Comparison of ENCODE assay signal across 20 mouse cellular contexts in genomic region chr2:4907916-4908315, GRCm38 (mm10). TPM values are rescaled to one million over a fixed set of nuclear protein-coding genes. Genes with fewer than 3 reads are reported as not detected.
DNase-seq lines count a peak whose midpoint lies in the region; ATAC-seq and TF ChIP-seq lines count a peak whose summit lies in the region.
"Had no signal": no experiment of that assay in that cellular context is flagged by ENCODE, and none has a peak within 500 bp of the region (broad histone marks: within the 10 kb centered on the region; RNA-seq: fewer than 3 reads in every experiment).

No protein-coding gene starts in this region.

- H3K9me3 ChIP-seq in lung, embryonic 15.5 days = no peaks in the 10 kb centered on the region
- no peaks in the 10 kb centered on the region for H3K9me3 ChIP-seq in G1E (replicated peaks)
- peaks cover 2% of the 10 kb centered on the region; the same call in 1 of the 2 replicates for H3K9me3 ChIP-seq in liver, embryonic 11.5 days (ENCODE audit: control insufficient read depth, low read length)
- H3K9me3 ChIP-seq in kidney, embryonic 16.5 days (ENCODE audit: low read length) = no peaks in the 10 kb centered on the region
- H3K9me3 ChIP-seq in intestine, embryonic 15.5 days = no peaks in the 10 kb centered on the region
- H3K9me3 ChIP-seq: embryonic facial prominence, embryonic 12.5 days; midbrain, embryonic 15.5 days had no signal

- H3K4me1 ChIP-seq in lung, embryonic 15.5 days = peaks cover 14% of the 10 kb centered on the region; the same call in 1 of the 2 replicates
- peaks cover 27% of the 10 kb centered on the region for H3K4me1 ChIP-seq in G1E (ENCODE audit: insufficient read depth, low read depth, low read length)
- H3K4me1 ChIP-seq in liver, embryonic 11.5 days (replicated peaks; ENCODE audit: control insufficient read depth, insufficient read depth, low read length) = peaks cover 3% of the 10 kb centered on the region; the same call in 1 of the 2 replicates
- no peaks in the 10 kb centered on the region for H3K4me1 ChIP-seq in kidney, embryonic 16.5 days (ENCODE audit: insufficient read depth, low read length)
- no peaks in the 10 kb centered on the region for H3K4me1 ChIP-seq in intestine, embryonic 15.5 days (replicated peaks)
- H3K4me1 ChIP-seq: embryonic facial prominence, embryonic 12.5 days; midbrain, embryonic 15.5 days; neural tube, embryonic 12.5 days had no signal

- no peak for ATAC-seq in lung, embryonic 15.5 days (ENCODE audit: borderline replicate concordance, extremely low read depth, low FRiP score, low TSS enrichment)
- peak; percentile 88 for ATAC-seq in G1E (ENCODE audit: extremely low read depth, insufficient number of reproducible peaks, low FRiP score, poor library complexity, severe bottlenecking)
- peak; percentile 39; the same call in 1 of the 2 replicates for ATAC-seq in liver, embryonic 11.5 days (replicated peaks; ENCODE audit: low FRiP score)
- no peak for ATAC-seq in kidney, embryonic 16.5 days (ENCODE audit: low FRiP score, low TSS enrichment)
- no peak for ATAC-seq in intestine, embryonic 15.5 days
- ATAC-seq: intestine, embryonic 16.5 days; midbrain, embryonic 15.5 days had no signal

- H3K9ac ChIP-seq in lung, embryonic 15.5 days = no peak overlapping the region
- H3K9ac ChIP-seq in liver, embryonic 11.5 days (ENCODE audit: low read depth, low read length) = no peak overlapping the region
- no peak overlapping the region for H3K9ac ChIP-seq in kidney, embryonic 16.5 days (replicated peaks; ENCODE audit: low read length)
- H3K9ac ChIP-seq in intestine, embryonic 15.5 days = no peak overlapping the region
- H3K9ac ChIP-seq: embryonic facial prominence, embryonic 12.5 days; hindbrain, embryonic 14.5 days; midbrain, embryonic 15.5 days; neural tube, embryonic 12.5 days had no signal

- H3K4me3 ChIP-seq in lung, embryonic 15.5 days = no peak overlapping the region
- H3K4me3 ChIP-seq in G1E (ENCODE audit: low read depth, low read length) = no peak overlapping the region; the same call in 1 of the 2 replicates
- no peak overlapping the region for H3K4me3 ChIP-seq in liver, embryonic 11.5 days (ENCODE audit: low read depth, low read length)
- H3K4me3 ChIP-seq in kidney, embryonic 16.5 days (ENCODE audit: low read length) = no peak overlapping the region
- no peak overlapping the region for H3K4me3 ChIP-seq in intestine, embryonic 15.5 days (replicated peaks)
- H3K4me3 ChIP-seq: embryonic facial prominence, embryonic 12.5 days; gastrocnemius, adult 2 months; midbrain, embryonic 15.5 days; neural tube, embryonic 12.5 days had no signal

- WGBS in lung, embryonic 15.5 days = 57% methylated on average over 7 of the region's 7 CpGs
- 39% methylated on average over 7 of the region's 7 CpGs for WGBS in liver, embryonic 11.5 days
- WGBS in kidney, embryonic 16.5 days = 82% methylated on average over 7 of the region's 7 CpGs
- 71% methylated on average over 7 of the region's 7 CpGs for whole genome bisulfite sequencing in intestine, embryonic 15.5 days

- H3K27ac ChIP-seq in lung, embryonic 15.5 days = peak overlapping the region; percentile 86
- no peak overlapping the region for H3K27ac ChIP-seq in liver, embryonic 11.5 days (ENCODE audit: low read depth, low read length)
- no peak overlapping the region for H3K27ac ChIP-seq in kidney, embryonic 16.5 days (ENCODE audit: low read length)
- H3K27ac ChIP-seq in intestine, embryonic 15.5 days = no peak overlapping the region
- H3K27ac ChIP-seq: embryonic facial prominence, embryonic 12.5 days; gastrocnemius, adult 2 months; hindbrain, embryonic 14.5 days; midbrain, embryonic 15.5 days; neural tube, embryonic 12.5 days had no signal

- peaks cover 34% of the 10 kb centered on the region for H3K36me3 ChIP-seq in lung, embryonic 15.5 days
- H3K36me3 ChIP-seq in G1E (replicated peaks) = peaks cover 52% of the 10 kb centered on the region
- H3K36me3 ChIP-seq in liver, embryonic 11.5 days (ENCODE audit: control insufficient read depth, insufficient read depth, low read length) = peaks cover 28% of the 10 kb centered on the region
- H3K36me3 ChIP-seq in kidney, embryonic 16.5 days (ENCODE audit: insufficient read depth, low read length) = peaks cover 31% of the 10 kb centered on the region
- peaks cover 22% of the 10 kb centered on the region for H3K36me3 ChIP-seq in intestine, embryonic 15.5 days

- no peak for TF ChIP-seq CTCF in G1E (IDR thresholded peaks at IDR 0.05; ENCODE audit: low read depth, low read length)

- no peaks in the 10 kb centered on the region for H3K27me3 ChIP-seq in lung, embryonic 15.5 days
- no peaks in the 10 kb centered on the region for H3K27me3 ChIP-seq in G1E (ENCODE audit: insufficient read depth, low read length)
- no peaks in the 10 kb centered on the region for H3K27me3 ChIP-seq in liver, embryonic 11.5 days (replicated peaks; ENCODE audit: control insufficient read depth, insufficient read depth, low read length)
- no peaks in the 10 kb centered on the region for H3K27me3 ChIP-seq in kidney, embryonic 16.5 days (ENCODE audit: insufficient read depth, low read length)
- no peaks in the 10 kb centered on the region for H3K27me3 ChIP-seq in intestine, embryonic 15.5 days (replicated peaks)
- H3K27me3 ChIP-seq: embryonic facial prominence, embryonic 12.5 days; midbrain, embryonic 15.5 days; neural tube, embryonic 12.5 days had no signal

- no peak overlapping the region for H3K4me2 ChIP-seq in lung, embryonic 15.5 days
- H3K4me2 ChIP-seq in liver, embryonic 11.5 days = no peak overlapping the region
- H3K4me2 ChIP-seq in kidney, embryonic 16.5 days (replicated peaks; ENCODE audit: low read depth, low read length) = no peak overlapping the region
- H3K4me2 ChIP-seq in intestine, embryonic 15.5 days (replicated peaks) = no peak overlapping the region
- H3K4me2 ChIP-seq: embryonic facial prominence, embryonic 12.5 days; hindbrain, embryonic 14.5 days; midbrain, embryonic 15.5 days; neural tube, embryonic 12.5 days had no signal

- no peak for DNase-seq in lung, adult 18-20 months
- DNase-seq in G1E (ENCODE audit: low spot score) = peak; percentile 19
- DNase-seq in liver, embryonic 11.5 days (ENCODE audit: low spot score) = no peak
- DNase-seq in layer of hippocampus, postnatal 14 days (ENCODE audit: low spot score in 2 of 2) = no peak
- DNase-seq: cerebellum, adult 11-12 months; cerebellum, postnatal 10 days; gastrocnemius, adult 2 months; heart, postnatal 4 days; kidney, postnatal 36 days; lung, postnatal 14 days; right cerebral cortex, postnatal 14 days; spleen, adult 18-20 months had no signal

RNA-seq across cellular contexts. Expression of gene Phyh, which starts 10.9 kb away (rescaled TPM):
- polyA plus RNA-seq in lung, embryonic 15.5 days (2015; fragmentation: Nextera tagmentation; extraction: Ambion mirVana) = 69.7 and 75.5 TPM in 2 replicates
- 22.6 and 32.8 TPM in 2 replicates for total RNA-seq in G1E (2014; fragmentation: Nextera tagmentation)
- total RNA-seq in G1E (2017) = 14.5 and 20.2 TPM in 2 replicates
- 3.8 and 4.3 TPM in 2 replicates for polyA plus RNA-seq in G1E (2012)
- polyA plus RNA-seq in liver, embryonic 11.5 days (2014; fragmentation: Nextera tagmentation; extraction: Ambion mirVana) = 42.1 and 45.1 TPM in 2 replicates
- polyA plus RNA-seq in kidney, embryonic 16.5 days (2015; fragmentation: Nextera tagmentation; extraction: Ambion mirVana) = 69.7 and 71.7 TPM in 2 replicates
- total RNA-seq in layer of hippocampus, postnatal 14 days (2021) = 10 to 100 TPM; 69.8 to 70.0 TPM
- polyA plus RNA-seq in intestine, embryonic 15.5 days (2015; fragmentation: Nextera tagmentation; extraction: Ambion mirVana) = 80.1 and 83.7 TPM in 2 replicates

RNA-seq across cellular contexts. Expression of gene Sephs1, which starts 26.6 kb away (rescaled TPM):
- polyA plus RNA-seq in lung, embryonic 15.5 days (2015; fragmentation: Nextera tagmentation; extraction: Ambion mirVana) = 95.8 and 98.8 TPM in 2 replicates
- total RNA-seq in G1E (2014; fragmentation: Nextera tagmentation) = 38.8 and 42.6 TPM in 2 replicates
- 52.2 and 55.8 TPM in 2 replicates for total RNA-seq in G1E (2017)
- 8.4 and 9.0 TPM in 2 replicates for polyA plus RNA-seq in G1E (2012)
- 65.3 and 71.2 TPM in 2 replicates for polyA plus RNA-seq in liver, embryonic 11.5 days (2014; fragmentation: Nextera tagmentation; extraction: Ambion mirVana)
- polyA plus RNA-seq in kidney, embryonic 16.5 days (2015; fragmentation: Nextera tagmentation; extraction: Ambion mirVana) = 81.0 and 82.4 TPM in 2 replicates
- total RNA-seq in layer of hippocampus, postnatal 14 days (2021) = 10 to 100 TPM; 29.1 to 34.6 TPM
- polyA plus RNA-seq in intestine, embryonic 15.5 days (2015; fragmentation: Nextera tagmentation; extraction: Ambion mirVana) = 58.8 and 62.4 TPM in 2 replicates

Comparison
In these comparisons a context has a peak if more than half of its experiments do, and no peak if none do; other contexts are left out.
1. ATAC-seq: peak in G1E (single experiment) and liver, embryonic 11.5 days (single experiment); none in lung, embryonic 15.5 days (single experiment), kidney, embryonic 16.5 days (single experiment) and intestine, embryonic 15.5 days (single experiment).